Mouse (Mus musculus) lung, embryonic 15.5 days (tissue): ENCODE results near the gene Ankrd28. TPM values are rescaled to one million over a fixed set of nuclear protein-coding genes. Genes with fewer than 3 reads are reported as not detected.

Experiments used
- ATAC-seq: fragments of 200-750 bp; cut with Nextera tagmentation; 2 replicates; pipeline ENCODE4 v1.8.0; 2017; ENCODE audit warnings: moderate number of reproducible peaks, borderline replicate concordance; ENCODE audit not compliant: low FRiP score, low TSS enrichment; ENCODE audit errors: extremely low read depth
- H3K27ac ChIP-seq: fragments of 300-500 bp; sonication (generic); 2 replicates; pipeline ENCODE4 v1.5.1; 2015; ENCODE audit warnings: moderate library complexity, mild to moderate bottlenecking, inconsistent platforms
- H3K27me3 ChIP-seq: fragments of 300-500 bp; sonication (generic); 2 replicates; pipeline ENCODE4 v1.6.1; 2015; ENCODE audit warnings: inconsistent platforms
- H3K36me3 ChIP-seq: fragments of 300-500 bp; sonication (generic); 2 replicates; pipeline ENCODE4 v1.6.1; 2015; ENCODE audit warnings: inconsistent platforms
- H3K4me1 ChIP-seq: fragments of 300-500 bp; sonication (generic); 2 replicates; pipeline ENCODE4 v1.6.1; 2015; ENCODE audit warnings: inconsistent platforms
- H3K4me2 ChIP-seq: fragments of 300-500 bp; sonication (generic); 2 replicates; pipeline ENCODE4 v1.6.1; 2015; ENCODE audit warnings: inconsistent platforms, mild to moderate bottlenecking, moderate library complexity
- H3K4me3 ChIP-seq: fragments of 300-500 bp; sonication (generic); 2 replicates; pipeline ENCODE4 v1.5.1; 2015; ENCODE audit warnings: mild to moderate bottlenecking, inconsistent platforms
- H3K9ac ChIP-seq: fragments of 300-500 bp; sonication (generic); 2 replicates; pipeline ENCODE4 v1.6.1; 2015; ENCODE audit warnings: inconsistent platforms
- H3K9me3 ChIP-seq: fragments of 300-500 bp; sonication (generic); 2 replicates; pipeline ENCODE4 v1.6.1; 2016; ENCODE audit warnings: inconsistent platforms
- WGBS: fragments of 180-500 bp; shearing (Covaris S2); methylation state at CpG from one replicate; pipeline ENCODE4 v1.1.7; 2015; 5-methylcytosine and 5-hydroxymethylcytosine counted together
- polyA plus RNA-seq: library from polyadenylated mRNA; unstranded; fragments of >200 nt; fragmentation: Nextera tagmentation; extraction: Ambion mirVana; gene quantifications from 2 replicates; pipeline ENCODE4 v1.2.1, GENCODE M21; 2015

The Ankrd28 gene
- polyA plus RNA-seq, 1 experiment from 2014 or later = 7.9 TPM

DNA sequence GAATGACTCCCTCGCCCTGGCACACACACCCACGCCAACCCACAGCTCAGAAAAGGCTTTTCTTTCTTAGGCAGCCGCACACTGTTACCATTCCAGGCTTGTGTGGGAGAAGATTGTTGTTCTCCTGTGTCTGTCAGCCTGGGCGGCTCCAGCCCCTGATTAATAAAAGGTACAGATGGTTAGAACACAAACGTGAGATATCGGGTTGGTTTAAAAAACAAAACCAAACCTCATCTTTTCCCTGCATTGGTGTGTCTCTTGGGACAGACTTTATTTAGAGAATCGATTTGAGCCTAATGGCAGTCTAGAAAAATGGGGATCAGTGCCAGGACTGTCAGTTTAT, 890 bp upstream of the Ankrd28 start:
- no peaks in the 10 kb centered on the region for H3K9me3 ChIP-seq
- H3K4me1 ChIP-seq = peaks cover 6% of the 10 kb centered on the region; the same call in 1 of the 2 replicates
- 4% methylated on average over 7 of the region's 7 CpGs for WGBS
- H3K27ac ChIP-seq = peak overlapping the region; percentile 97
- ATAC-seq = no peak
- H3K4me2 ChIP-seq = peak overlapping the region; percentile 74
- peak overlapping the region; percentile 91 for H3K4me3 ChIP-seq
- H3K27me3 ChIP-seq = no peaks in the 10 kb centered on the region
- no peaks in the 10 kb centered on the region for H3K36me3 ChIP-seq
- H3K9ac ChIP-seq = peak overlapping the region; percentile 50

DNA sequence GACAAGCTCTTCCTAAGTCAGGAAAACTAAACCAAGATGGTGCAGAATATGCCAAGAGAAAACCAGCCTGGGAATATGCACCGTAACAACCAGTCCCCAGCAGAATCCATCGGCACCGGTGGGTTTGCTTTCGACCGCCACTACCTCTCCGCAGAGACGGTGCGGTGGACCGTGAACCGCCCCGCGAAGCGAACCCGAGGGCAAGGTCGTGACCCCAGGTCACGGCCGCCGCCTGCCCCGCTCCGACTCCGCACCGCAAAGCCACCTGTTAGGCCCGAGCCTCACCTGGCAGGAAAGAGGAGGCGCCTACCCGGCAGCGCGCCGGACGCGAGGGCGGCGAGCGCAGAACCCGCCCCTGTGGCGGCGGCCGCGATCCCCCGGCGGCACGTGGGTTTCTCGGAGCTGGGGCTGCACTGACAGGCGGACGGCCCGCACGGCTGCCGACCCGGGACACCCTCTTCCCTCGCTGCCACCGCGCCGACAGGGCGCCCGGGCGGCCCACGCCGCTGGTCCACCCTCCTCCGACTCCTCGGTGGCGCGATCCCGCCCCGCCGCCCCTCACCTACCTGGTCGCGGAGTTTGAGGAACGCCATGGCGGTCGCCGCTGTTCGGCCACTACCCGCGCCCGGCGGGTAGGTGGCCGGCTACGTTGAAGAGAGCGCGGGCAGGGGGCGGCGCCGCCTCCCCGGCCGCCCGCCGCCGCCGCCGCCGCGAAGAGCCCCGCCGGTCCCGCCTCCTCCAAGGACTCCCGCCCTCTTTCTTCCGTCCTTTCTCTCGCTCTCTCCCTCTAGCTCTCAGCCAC, 489 bp downstream of the Ankrd28 start:
- Histone ChIP-seq H3K27me3 (no peaks in the 10 kb centered on the region), H3K27ac (peak overlapping the region; percentile 97), H3K4me2 (peak overlapping the region; percentile 74), H3K9ac (peak overlapping the region; percentile 78), H3K36me3 (no peaks in the 10 kb centered on the region), H3K9me3 (no peaks in the 10 kb centered on the region), H3K4me3 (peak overlapping the region; percentile 91), H3K4me1 (peaks cover 6% of the 10 kb centered on the region; the same call in 1 of the 2 replicates)
- peak; percentile 83; the same call in 1 of the 2 replicates for ATAC-seq
- under 1% methylated on average over 79 of the region's 97 CpGs for WGBS

DNA sequence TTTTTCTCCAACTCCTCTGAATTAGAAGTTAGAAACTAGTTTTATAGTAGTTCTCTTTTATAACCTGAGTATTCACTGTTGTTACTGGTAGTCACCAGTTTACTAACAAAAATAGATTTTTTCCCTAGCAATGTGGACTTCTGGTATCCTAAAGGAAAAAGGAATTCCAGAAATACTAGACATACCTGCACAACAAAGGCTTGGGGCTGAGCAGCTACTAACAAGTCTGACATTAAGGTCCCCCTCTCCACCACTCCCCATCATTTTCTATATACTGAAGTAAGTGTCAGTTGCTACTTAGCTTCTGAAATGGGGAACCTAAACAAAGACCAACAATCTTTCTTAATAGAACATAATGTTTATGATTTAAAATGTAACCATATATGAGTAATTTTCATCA, 3.2 kb downstream of the Ankrd28 start:
- Histone ChIP-seq H3K9me3 (no peaks in the 10 kb centered on the region), H3K9ac (no peak overlapping the region), H3K4me2 (no peak overlapping the region), H3K36me3 (no peaks in the 10 kb centered on the region), H3K4me3 (no peak overlapping the region), H3K27me3 (no peaks in the 10 kb centered on the region), H3K4me1 (peaks cover 6% of the 10 kb centered on the region; the same call in 1 of the 2 replicates), H3K27ac (no peak overlapping the region)
- ATAC-seq = no peak

DNA sequence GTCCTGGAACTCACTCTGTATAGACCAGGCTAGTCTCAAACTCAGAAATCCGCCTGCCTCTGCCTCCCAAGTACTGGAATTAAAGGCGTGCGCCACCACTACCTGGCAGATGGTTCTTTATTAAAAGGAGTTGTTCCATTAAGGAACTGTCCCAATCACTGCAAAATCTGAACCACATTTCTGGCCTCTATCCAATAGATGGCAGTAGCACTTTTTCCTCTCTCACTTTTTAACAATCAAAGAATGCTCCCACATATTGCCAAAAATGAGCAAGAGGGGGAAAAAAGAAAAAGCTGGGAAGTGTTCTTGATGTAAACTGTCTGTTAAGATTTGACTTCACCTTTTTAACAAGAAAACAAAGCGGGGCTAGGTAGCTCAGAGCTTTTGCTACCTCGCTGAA, 20.5 kb downstream of the Ankrd28 start:
- 87% methylated on average over 5 of the region's 5 CpGs for WGBS
- H3K27me3 ChIP-seq = no peaks in the 10 kb centered on the region

DNA sequence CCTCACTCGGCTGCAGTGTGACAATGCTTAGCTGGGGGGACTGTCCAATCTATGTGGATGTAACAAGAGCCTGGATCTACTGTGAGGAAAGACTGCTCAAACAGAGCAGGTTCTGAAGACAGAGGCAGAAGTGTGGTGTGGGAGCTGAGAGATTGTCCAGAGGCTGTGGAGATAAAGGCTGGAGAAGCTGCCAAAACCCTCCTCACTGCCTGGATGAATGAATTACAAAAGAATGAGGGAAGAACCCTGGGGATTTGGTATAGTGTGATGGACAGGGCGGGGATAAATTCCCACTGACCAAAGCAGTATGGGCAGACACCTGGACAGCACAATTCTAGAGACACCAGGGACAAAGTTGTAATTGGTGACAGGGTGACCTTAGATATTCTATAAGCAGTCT, 26.7 kb downstream of the Ankrd28 start:
- no peak overlapping the region for H3K9ac ChIP-seq
- no peak overlapping the region for H3K27ac ChIP-seq
- H3K27me3 ChIP-seq = no peaks in the 10 kb centered on the region
- no peak overlapping the region for H3K4me2 ChIP-seq
- H3K9me3 ChIP-seq = no peaks in the 10 kb centered on the region
- no peaks in the 10 kb centered on the region for H3K36me3 ChIP-seq
- no peak overlapping the region for H3K4me3 ChIP-seq
- ATAC-seq = no peak
- H3K4me1 ChIP-seq = no peaks in the 10 kb centered on the region; the same call in 1 of the 2 replicates
- WGBS = 55% methylated on average over 2 of the region's 2 CpGs

More for the DNA sequence above, 20.5 kb downstream of the Ankrd28 start:
- Histone ChIP-seq H3K27ac (no peak overlapping the region), H3K9ac (no peak overlapping the region), H3K4me1 (no peaks in the 10 kb centered on the region), H3K4me3 (no peak overlapping the region), H3K9me3 (no peaks in the 10 kb centered on the region), H3K36me3 (no peaks in the 10 kb centered on the region), H3K4me2 (no peak overlapping the region)
- ATAC-seq = no peak

DNA sequence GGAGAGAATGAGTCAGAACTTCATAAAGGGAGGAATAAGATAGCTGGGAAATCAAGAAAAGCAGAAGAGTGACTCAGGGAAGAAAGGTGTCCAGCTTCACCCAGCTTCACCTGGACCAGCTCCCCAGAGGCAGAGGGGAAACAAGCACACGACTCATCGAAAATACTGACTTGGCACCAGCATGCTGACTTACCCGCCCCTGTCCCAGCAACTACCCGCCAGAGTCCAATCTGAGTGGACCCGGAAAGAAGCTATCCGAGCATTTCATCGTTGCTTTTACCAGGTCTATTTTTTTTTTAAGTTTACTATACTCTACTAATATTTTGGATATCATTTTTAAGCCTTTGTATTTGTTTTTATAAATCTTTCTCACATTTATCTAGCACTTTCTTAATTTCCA, 29.5 kb downstream of the Ankrd28 start:
- Histone ChIP-seq H3K9me3 (no peaks in the 10 kb centered on the region), H3K4me1 (peaks cover 3% of the 10 kb centered on the region; the same call in 1 of the 2 replicates), H3K27me3 (no peaks in the 10 kb centered on the region), H3K9ac (no peak overlapping the region), H3K27ac (no peak overlapping the region), H3K36me3 (no peaks in the 10 kb centered on the region), H3K4me2 (no peak overlapping the region), H3K4me3 (no peak overlapping the region)
- WGBS = 82% methylated on average over 7 of the region's 7 CpGs
- ATAC-seq = no peak

DNA sequence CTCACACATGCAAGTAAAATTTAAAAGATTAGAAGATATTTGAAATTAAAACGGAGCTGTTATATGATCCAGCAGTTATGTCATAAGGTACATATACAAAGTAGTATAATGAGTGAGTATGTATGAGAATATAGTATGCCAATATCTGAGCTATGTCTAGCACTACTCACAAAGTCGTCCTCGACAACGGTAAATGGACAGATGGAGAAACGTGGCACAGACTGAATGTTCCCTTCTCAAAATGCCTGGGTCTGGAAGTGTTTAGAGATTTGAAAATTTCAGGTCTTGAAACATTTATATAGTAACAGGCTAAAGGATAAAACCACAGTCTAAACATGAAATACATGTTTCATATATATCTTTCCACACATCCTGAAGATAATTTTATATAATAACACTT, 30.0 kb downstream of the Ankrd28 start:
- Histone ChIP-seq H3K4me3 (no peak overlapping the region), H3K27me3 (no peaks in the 10 kb centered on the region), H3K4me1 (peaks cover 3% of the 10 kb centered on the region; the same call in 1 of the 2 replicates), H3K27ac (no peak overlapping the region), H3K4me2 (no peak overlapping the region), H3K9ac (no peak overlapping the region), H3K9me3 (no peaks in the 10 kb centered on the region), H3K36me3 (no peaks in the 10 kb centered on the region)
- 71% methylated on average over 5 of the region's 5 CpGs for WGBS
- ATAC-seq = no peak

DNA sequence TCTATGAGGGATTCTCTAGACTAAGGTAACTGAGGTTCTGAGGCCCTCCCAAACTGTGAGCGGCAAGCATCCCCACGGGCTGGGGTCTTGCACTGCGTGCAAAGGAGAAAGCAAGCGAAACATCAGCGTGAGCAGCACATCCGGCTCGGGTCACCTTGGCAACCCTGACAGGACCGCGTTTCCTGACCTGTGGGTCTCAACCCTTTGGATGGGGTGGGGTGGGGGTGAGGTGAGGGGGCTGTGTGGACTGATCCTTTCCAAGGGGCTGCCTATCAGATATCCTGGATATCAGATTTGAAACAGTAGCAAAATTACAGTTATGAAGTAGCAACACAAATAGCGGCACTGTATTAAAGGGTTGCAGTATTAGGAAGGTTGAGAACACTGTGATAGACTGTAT, 31.5 kb downstream of the Ankrd28 start:
- Histone ChIP-seq H3K4me2 (no peak overlapping the region), H3K36me3 (no peaks in the 10 kb centered on the region), H3K9ac (no peak overlapping the region), H3K9me3 (no peaks in the 10 kb centered on the region), H3K27ac (no peak overlapping the region), H3K4me1 (peaks cover 8% of the 10 kb centered on the region; the same call in 1 of the 2 replicates), H3K27me3 (no peaks in the 10 kb centered on the region), H3K4me3 (no peak overlapping the region)
- no peak for ATAC-seq
- 58% methylated on average over 10 of the region's 10 CpGs for WGBS

DNA sequence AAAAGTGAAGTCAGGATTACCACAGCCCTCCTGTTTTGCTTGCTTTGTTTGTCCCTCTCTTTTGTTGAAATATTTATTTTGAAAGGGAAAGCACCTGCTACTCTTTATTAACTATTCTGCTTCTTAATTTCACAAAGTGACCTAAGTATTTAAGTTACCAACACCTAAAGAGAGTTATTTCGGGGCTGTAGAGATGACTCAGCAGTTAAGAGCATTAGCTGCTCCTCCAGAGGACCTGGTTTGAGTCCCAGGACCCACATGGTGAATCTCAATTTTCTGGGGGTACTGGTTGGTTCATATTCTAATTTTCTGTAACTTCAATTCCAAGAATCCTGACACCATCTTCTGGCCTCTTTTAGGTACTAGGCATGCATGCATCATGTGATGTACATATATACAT, 34.9 kb downstream of the Ankrd28 start:
- 54% methylated on average over 1 of the region's 1 CpGs for WGBS
- no peaks in the 10 kb centered on the region for H3K36me3 ChIP-seq
- H3K4me1 ChIP-seq = peaks cover 8% of the 10 kb centered on the region; the same call in 1 of the 2 replicates

DNA sequence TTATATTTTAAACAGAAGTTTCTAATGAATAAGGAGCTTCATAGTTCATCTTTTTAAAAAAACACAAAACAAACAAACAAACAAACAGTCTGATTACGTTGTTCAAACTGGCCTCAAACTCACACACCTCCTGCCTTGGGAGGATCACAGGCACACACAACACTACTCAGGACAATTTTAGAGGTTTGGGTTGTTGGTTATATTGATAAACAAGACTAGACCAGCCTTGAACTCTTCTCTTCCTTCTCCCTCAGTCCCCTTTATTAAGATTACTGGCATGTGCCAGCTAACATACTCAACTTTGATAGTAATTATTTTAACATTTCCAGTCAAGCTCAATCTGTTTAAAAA, 35.7 kb downstream of the Ankrd28 start:
- Histone ChIP-seq H3K9me3 (no peaks in the 10 kb centered on the region), H3K9ac (no peak overlapping the region), H3K4me3 (no peak overlapping the region), H3K27ac (no peak overlapping the region), H3K27me3 (no peaks in the 10 kb centered on the region), H3K36me3 (no peaks in the 10 kb centered on the region), H3K4me1 (peaks cover 8% of the 10 kb centered on the region; the same call in 1 of the 2 replicates), H3K4me2 (no peak overlapping the region)
- WGBS = 28% methylated on average over 1 of the region's 1 CpGs
- ATAC-seq = no peak

More for the DNA sequence above, 34.9 kb downstream of the Ankrd28 start:
- Histone ChIP-seq H3K4me2 (no peak overlapping the region), H3K4me3 (no peak overlapping the region), H3K9ac (no peak overlapping the region), H3K27me3 (no peaks in the 10 kb centered on the region), H3K27ac (no peak overlapping the region), H3K9me3 (no peaks in the 10 kb centered on the region)
- ATAC-seq = no peak

DNA sequence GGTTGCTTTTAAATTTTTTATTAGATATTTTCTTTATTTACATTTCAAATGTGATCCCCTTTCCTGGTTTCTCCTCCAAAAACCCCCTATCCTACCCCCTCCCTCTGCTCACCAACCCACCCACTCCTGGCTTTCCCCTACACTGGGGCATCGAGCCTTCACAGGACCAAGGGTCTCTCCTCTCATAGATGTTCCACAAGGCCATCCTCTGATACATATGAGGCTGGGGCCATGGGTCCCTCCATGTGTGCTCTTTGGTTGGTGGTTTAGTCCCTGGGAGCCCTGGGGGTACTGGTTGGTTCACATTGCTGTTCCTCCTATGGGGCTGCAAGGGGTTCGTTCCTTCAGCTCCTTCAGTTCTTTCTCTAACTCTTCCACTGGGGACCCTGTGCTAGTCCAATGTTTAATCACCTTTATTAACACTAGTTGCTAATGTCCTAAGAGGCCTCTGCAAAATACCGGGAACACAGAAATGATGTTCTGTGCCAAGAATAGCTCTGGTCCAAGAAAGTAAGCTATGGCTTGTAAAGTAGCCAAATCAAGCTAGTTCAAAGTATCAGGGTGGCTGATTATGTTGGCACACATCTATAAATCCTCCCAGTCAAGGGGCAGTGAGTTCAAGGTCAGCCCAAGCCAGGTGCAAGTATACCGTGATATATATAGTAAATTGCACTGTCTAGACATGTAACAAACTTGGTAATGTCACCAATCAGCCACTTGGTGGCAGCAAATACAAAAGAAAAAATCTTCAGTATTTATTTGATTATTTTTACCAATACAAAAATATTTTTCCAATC, 36.3 kb downstream of the Ankrd28 start:
- WGBS = 50% methylated on average over 4 of the region's 4 CpGs
- peak; percentile 70 for ATAC-seq
- H3K4me3 ChIP-seq = no peak overlapping the region
- H3K9ac ChIP-seq = no peak overlapping the region
- H3K36me3 ChIP-seq = no peaks in the 10 kb centered on the region
- no peak overlapping the region for H3K27ac ChIP-seq
- H3K4me1 ChIP-seq = peaks cover 8% of the 10 kb centered on the region; the same call in 1 of the 2 replicates
- no peak overlapping the region for H3K4me2 ChIP-seq
- no peaks in the 10 kb centered on the region for H3K27me3 ChIP-seq
- H3K9me3 ChIP-seq = no peaks in the 10 kb centered on the region

DNA sequence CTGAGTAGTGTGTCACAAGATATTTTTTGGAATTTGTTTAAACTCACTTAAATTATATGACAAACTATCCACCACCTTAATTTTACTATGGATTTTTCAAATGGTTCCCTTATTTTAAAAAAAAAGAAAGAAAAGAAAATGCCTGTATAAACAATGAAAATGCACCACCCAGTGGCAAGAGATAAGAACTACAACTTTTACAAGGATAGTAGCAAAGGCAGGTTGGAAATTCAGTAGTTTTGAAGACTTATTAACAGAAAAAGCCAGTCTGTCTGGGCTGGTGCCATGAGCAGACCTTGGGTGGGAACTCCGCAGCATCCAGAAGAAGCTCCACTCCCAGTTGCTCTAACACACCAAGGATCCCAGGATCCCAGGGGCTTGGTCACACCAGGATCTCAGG, 39.7 kb downstream of the Ankrd28 start:
- 66% methylated on average over 1 of the region's 1 CpGs for WGBS
- Histone ChIP-seq H3K27ac (no peak overlapping the region), H3K9me3 (no peaks in the 10 kb centered on the region), H3K27me3 (no peaks in the 10 kb centered on the region), H3K4me1 (peaks cover 10% of the 10 kb centered on the region), H3K4me3 (no peak overlapping the region), H3K4me2 (no peak overlapping the region), H3K36me3 (no peaks in the 10 kb centered on the region), H3K9ac (no peak overlapping the region)
- ATAC-seq = no peak
